Mouse (Mus musculus): ENCODE measurements around the gene Lpp. TPM values are rescaled to one million over a fixed set of nuclear protein-coding genes. Genes with fewer than 3 reads are reported as not detected.

Gene Lpp
- total and polyA plus RNA-seq, 3 experiments, result 0.64 to 1.2 (median 0.68) TPM

DNA sequence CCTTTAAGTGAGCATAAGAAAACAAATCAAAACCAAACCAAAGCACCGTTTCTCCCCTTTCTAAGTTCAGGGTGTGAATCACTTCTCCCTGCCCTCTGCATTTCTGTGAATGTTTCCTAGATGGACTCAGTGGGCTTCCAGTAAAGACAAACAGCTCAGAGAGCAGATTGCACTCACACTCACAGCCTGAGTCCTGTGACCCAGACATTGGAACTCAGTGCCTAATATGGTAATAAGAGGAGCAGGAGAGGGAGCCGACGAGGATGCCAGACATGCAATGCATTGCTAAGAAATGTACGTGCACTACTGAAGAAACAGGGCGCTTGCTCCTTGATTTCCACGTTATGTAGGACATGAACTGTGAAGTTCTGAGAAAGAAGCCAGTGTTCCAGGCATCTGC, 101.2 kb downstream of the Lpp start:
- no peak overlapping the region for H3K4me2 ChIP-seq (ENCODE audit: insufficient read depth, low read depth, poor library complexity, severe bottlenecking)
- no peak for TF ChIP-seq MXI1 (IDR thresholded peaks at IDR 0.05; ENCODE audit: low read depth, low read length)
- TF ChIP-seq SMC3 (IDR thresholded peaks at IDR 0.05; ENCODE audit: low read depth, low read length), result no peak
- no peak for TF ChIP-seq EP300 (IDR thresholded peaks at IDR 0.05; ENCODE audit: low read length)
- TF ChIP-seq SIN3A (IDR thresholded peaks at IDR 0.05; ENCODE audit: low read length), result no peak
- no peak for TF ChIP-seq ZC3H11A (IDR thresholded peaks at IDR 0.05; ENCODE audit: low read depth, low read length)
- no peak for TF ChIP-seq MAX (IDR thresholded peaks at IDR 0.05; ENCODE audit: low read length)
- no peak for TF ChIP-seq E2F4 (IDR thresholded peaks at IDR 0.05; ENCODE audit: insufficient replicate concordance, low read depth, low read length)
- TF ChIP-seq UBTF (IDR thresholded peaks at IDR 0.05; ENCODE audit: low read depth, low read length), result no peak
- TF ChIP-seq ZMIZ1 (IDR thresholded peaks at IDR 0.05; ENCODE audit: low read depth, low read length), result no peak
- no peak for TF ChIP-seq MAZ (IDR thresholded peaks at IDR 0.05; ENCODE audit: low read depth, low read length)
- no peak for TF ChIP-seq JUND (conservative IDR thresholded peaks at IDR 0.05; ENCODE audit: low read depth, low read length)
- TF ChIP-seq ZNF384 (IDR thresholded peaks at IDR 0.05; ENCODE audit: low read depth, low read length), result no peak
- no peak for TF ChIP-seq MYC (IDR thresholded peaks at IDR 0.05; ENCODE audit: low read depth, low read length)
- no peak for TF ChIP-seq POLR2AphosphoS2 (IDR thresholded peaks at IDR 0.05; ENCODE audit: low read depth, low read length)
- TF ChIP-seq MAFK (IDR thresholded peaks at IDR 0.05; ENCODE audit: insufficient replicate concordance, low read length), result no peak
- no peak for TF ChIP-seq USF1 (IDR thresholded peaks at IDR 0.05; ENCODE audit: low read depth, low read length)
- no peak for TF ChIP-seq ETS1 (conservative IDR thresholded peaks at IDR 0.05; ENCODE audit: low read depth, low read length)
- no peak for TF ChIP-seq CTCF (conservative IDR thresholded peaks at IDR 0.05 in 1 of 2, IDR thresholded peaks at IDR 0.05 in 1 of 2; ENCODE audit: low read depth in 2 of 2, low read length in 2 of 2)
- H3K4me1 ChIP-seq (ENCODE audit: control insufficient read depth in 1 of 2, insufficient read depth in 2 of 2), result peaks cover 2 to 27% of the 10 kb centered on the region in 2 experiments; a peak in 2 of 4 replicates
- DNase-seq (ENCODE audit: extremely low read depth), result no peak
- dilution Hi-C loops (cut with MboI; ENCODE audit: extremely low pct_ligation_motif_present, extremely low pct_unique_long_range_greater_than_20kb, low sequenced_read_pairs), result no loop called here
- no peak overlapping the region for H3K27ac ChIP-seq (ENCODE audit: insufficient read depth, low read depth)
- no peak overlapping the region for H3K9ac ChIP-seq (ENCODE audit: insufficient read depth, low read depth)
- H3K36me3 ChIP-seq (replicated peaks in 1 of 2; ENCODE audit: control insufficient read depth in 1 of 2, insufficient read depth in 1 of 2, low read length in 1 of 2), result no peaks in the 10 kb centered on the region
- H3K4me3 ChIP-seq (replicated peaks in 1 of 3; ENCODE audit: low read depth in 2 of 3, low read length in 2 of 3, poor library complexity in 1 of 3), result no peak overlapping the region
- H3K79me2 ChIP-seq (replicated peaks; ENCODE audit: control insufficient read depth, extremely low read depth, insufficient read depth, poor library complexity, severe bottlenecking), result no peaks in the 10 kb centered on the region
- no peaks in the 10 kb centered on the region for H3K27me3 ChIP-seq (replicated peaks)
- in situ Hi-C loops (cut with MboI; ENCODE audit: low pct_ligation_motif_present, low pct_unique_long_range_greater_than_20kb, low sequenced_read_pairs), result no loop called here
- no peaks in the 10 kb centered on the region for H3K9me3 ChIP-seq (replicated peaks; ENCODE audit: low read length)

DNA sequence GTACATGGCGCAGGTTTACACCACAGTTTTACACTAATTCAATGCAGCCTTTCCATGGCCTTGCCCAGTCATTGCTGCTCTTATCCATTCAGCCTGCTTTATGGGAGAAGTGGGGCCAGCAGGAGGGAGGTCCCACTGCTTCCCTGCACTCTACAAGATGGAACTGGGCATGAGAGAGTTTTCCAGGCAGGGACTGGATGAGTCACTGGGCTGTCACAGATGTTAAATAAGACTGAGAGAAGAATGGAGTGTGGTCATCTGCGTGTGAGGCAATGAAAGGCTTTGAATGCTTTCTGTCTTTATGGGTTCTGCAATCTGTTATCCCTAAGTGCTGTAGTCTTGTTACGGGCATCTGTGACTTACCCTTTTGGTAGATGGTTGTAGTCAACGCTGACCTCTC, 102.2 kb downstream of the Lpp start:
- TF ChIP-seq NELFE (IDR thresholded peaks at IDR 0.05; ENCODE audit: low read depth, low read length) (no peak), MAFK (IDR thresholded peaks at IDR 0.05; ENCODE audit: insufficient replicate concordance, low read length) (no peak), TBP (conservative IDR thresholded peaks at IDR 0.05; ENCODE audit: low read depth, low read length) (no peak), RCOR1 (conservative IDR thresholded peaks at IDR 0.05; ENCODE audit: low read depth, low read length) (no peak), MEF2A (IDR thresholded peaks at IDR 0.05; ENCODE audit: borderline replicate concordance, low read depth, low read length) (no peak), CTCF (conservative IDR thresholded peaks at IDR 0.05 in 1 of 2, IDR thresholded peaks at IDR 0.05 in 1 of 2; ENCODE audit: low read depth in 2 of 2, low read length in 2 of 2) (no peak), MYC (IDR thresholded peaks at IDR 0.05; ENCODE audit: low read depth, low read length) (no peak)
- H3K27ac ChIP-seq (ENCODE audit: insufficient read depth, low read depth), result no peak overlapping the region

More for the DNA sequence above, 102.2 kb downstream of the Lpp start:
- Histone ChIP-seq H3K36me3 (replicated peaks in 1 of 2; ENCODE audit: control insufficient read depth in 1 of 2, insufficient read depth in 1 of 2, low read length in 1 of 2) (no peaks in the 10 kb centered on the region), H3K4me2 (ENCODE audit: insufficient read depth, low read depth, poor library complexity, severe bottlenecking) (no peak overlapping the region), H3K9ac (ENCODE audit: insufficient read depth, low read depth) (no peak overlapping the region), H3K4me1 (ENCODE audit: control insufficient read depth in 1 of 2, insufficient read depth in 2 of 2) (peaks cover 2 to 27% of the 10 kb centered on the region in 2 experiments; a peak in 2 of 4 replicates), H3K4me3 (replicated peaks in 1 of 3; ENCODE audit: low read depth in 2 of 3, low read length in 2 of 3, poor library complexity in 1 of 3) (no peak overlapping the region), H3K9me3 (replicated peaks; ENCODE audit: low read length) (no peaks in the 10 kb centered on the region), H3K79me2 (replicated peaks; ENCODE audit: control insufficient read depth, extremely low read depth, insufficient read depth, poor library complexity, severe bottlenecking) (no peaks in the 10 kb centered on the region), H3K27me3 (replicated peaks) (no peaks in the 10 kb centered on the region)
- in situ Hi-C loops (cut with MboI; ENCODE audit: low pct_ligation_motif_present, low pct_unique_long_range_greater_than_20kb, low sequenced_read_pairs) (no loop called here), dilution Hi-C loops (cut with MboI; ENCODE audit: extremely low pct_ligation_motif_present, extremely low pct_unique_long_range_greater_than_20kb, low sequenced_read_pairs) (no loop called here)
- no peak for DNase-seq (ENCODE audit: extremely low read depth)

All from CH12.LX (cell line).